Mouse (Mus musculus) adrenal gland, adult 18-20 months (tissue): ENCODE data around the gene Eva1c. TPM values are rescaled to one million over a fixed set of nuclear protein-coding genes. Genes with fewer than 3 reads are reported as not detected.
A peak's percentile ranks its signal among the peaks of the same experiment; 100 is the strongest.

Experiments used
- DNase-seq, 2 experiments: peaks; one replicate each; pipeline ENCODE4 v3.0.0; 2021 to 2022; ENCODE audit warnings: low spot score in 2 of 2
- total RNA-seq, 2 experiments: library from RNA; stranded (reverse); gene quantifications; 1 replicate in 1 of 2; 2 replicates in 1 of 2; pipeline ENCODE4 v1.2.3; 2021

Eva1c gene
- total RNA-seq, 2 experiments from 2014 or later = 5.2 to 8.2 TPM

DNA sequence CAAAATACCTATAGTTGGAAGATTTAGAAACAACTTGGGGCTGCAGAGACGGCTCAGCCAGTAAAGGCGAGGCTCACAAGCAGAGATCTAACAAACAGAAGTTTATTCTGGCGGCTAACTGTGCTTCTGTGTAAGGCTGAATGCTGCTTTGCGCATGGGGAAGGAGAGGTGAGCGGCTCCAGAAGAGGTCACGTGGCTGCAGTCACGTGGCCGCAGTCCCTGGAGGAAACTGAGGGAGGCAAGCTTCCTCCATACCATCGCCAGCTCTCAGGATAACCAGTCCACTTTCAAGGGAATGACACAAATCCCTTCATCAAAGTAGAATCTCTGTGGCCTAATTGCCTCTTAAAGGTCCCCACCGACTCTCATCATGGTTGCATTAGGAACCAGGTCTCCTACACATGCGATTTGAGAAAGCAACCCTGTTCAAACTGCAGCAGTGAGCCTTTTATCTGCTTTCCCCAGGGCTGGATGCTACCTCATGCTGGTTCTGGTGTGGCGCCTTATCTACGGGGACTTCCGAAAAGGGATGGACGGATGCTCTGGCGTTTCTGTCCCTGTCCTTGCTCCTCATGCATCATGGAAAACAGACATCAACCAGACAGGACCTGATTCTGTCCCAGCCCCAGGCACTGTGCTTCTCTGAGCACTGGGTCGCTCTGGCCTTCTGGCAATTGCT lies 84.5 kb downstream of the Eva1c start:
- DNase-seq = no peak

DNA sequence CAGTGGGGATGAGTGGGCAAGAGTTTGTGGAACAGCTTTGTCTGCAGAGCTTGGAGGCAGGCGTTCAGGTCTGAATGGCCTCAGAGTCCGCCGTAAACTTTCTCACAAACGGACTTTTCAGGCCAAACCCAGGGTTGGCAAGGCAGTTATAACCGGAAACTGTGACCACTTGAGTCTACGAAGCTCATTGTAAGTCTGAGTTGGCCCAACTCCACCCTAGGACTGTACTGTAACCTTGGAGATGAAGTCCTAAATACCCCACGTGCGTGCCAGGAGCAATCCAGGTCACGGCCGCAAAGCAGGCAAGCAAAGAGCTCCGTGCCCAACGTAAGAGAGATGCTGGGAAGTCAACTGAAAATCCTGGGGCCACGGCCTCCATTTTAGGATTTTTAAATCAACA lies 85.2 kb downstream of the Eva1c start:
- DNase-seq = no peak

DNA sequence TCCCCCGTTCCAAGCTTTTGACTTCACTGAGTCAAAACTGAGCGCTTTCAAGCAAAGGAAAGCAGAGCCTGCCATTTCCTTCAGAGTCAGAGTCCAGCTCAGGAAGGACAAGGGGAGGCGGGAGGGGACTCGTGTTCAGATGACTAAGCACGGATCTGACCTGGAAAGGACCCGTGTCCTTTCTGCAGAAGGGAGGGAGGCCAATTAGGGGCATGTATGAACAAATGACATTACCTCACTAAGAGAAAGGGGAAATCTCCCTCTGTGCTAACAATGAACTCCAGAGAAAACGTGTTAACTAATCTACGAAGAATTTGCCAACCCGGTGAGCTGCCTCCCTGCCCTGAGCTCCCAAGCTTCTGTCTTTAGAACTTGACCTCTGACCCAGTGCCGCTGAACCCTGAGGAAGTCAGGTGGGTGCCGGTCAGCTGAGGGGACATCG lies 89.5 kb downstream of the Eva1c start:
- DNase-seq = peak in 1 of 2 experiments; percentile 56

DNA sequence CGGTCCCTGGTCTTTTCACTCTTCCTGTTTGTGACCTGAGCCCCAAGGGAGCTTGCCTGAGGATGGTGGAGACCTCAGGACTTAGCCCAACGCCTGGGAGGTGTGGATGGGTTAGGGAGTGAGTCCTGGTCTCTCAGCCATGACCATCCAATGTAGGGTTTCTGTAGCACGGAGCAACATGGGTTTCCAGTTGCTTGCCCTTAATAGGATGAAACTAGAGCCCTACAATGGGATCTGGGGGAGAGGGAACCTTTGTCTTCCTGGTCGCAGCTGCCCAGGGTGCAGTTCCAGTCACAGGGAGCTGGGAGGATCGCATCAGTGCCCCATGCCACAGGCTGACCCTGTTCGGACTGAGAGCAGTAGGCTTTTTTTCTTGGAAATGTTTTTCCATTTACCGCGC lies 90.6 kb downstream of the Eva1c start:
- no peak for DNase-seq

DNA sequence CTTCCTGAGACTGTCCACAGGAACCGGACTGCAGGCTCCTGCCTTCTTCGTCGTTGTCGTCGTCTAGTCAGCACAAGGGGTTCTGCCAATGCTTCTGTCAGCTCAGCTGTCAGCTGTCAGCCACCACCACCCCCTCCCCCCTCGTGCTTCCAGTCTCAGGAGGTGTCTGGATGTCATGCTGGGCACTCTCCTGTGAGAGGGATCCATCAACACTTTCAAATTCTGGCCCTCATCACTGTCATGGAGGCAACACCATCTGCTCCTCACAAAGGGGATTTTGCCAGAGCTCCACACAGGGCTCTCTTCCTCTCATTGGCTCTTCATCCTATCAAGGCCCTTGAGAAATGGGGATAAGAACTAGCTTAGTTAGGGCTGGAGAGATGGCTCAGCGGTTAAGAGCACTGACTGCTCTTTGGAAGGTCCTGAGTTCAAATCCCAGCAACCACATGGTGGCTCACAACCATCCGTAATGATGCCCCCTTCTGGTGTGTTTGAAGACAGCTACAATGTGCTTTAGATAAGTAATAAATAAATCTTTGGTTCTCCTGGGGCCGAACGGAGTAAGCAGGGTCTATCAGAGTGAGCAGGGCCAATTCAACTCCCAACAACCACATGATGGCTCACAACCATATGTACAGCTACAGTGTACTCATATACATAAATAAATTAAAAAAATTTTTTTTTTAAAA lies 95.1 kb downstream of the Eva1c start:
- no peak for DNase-seq

DNA sequence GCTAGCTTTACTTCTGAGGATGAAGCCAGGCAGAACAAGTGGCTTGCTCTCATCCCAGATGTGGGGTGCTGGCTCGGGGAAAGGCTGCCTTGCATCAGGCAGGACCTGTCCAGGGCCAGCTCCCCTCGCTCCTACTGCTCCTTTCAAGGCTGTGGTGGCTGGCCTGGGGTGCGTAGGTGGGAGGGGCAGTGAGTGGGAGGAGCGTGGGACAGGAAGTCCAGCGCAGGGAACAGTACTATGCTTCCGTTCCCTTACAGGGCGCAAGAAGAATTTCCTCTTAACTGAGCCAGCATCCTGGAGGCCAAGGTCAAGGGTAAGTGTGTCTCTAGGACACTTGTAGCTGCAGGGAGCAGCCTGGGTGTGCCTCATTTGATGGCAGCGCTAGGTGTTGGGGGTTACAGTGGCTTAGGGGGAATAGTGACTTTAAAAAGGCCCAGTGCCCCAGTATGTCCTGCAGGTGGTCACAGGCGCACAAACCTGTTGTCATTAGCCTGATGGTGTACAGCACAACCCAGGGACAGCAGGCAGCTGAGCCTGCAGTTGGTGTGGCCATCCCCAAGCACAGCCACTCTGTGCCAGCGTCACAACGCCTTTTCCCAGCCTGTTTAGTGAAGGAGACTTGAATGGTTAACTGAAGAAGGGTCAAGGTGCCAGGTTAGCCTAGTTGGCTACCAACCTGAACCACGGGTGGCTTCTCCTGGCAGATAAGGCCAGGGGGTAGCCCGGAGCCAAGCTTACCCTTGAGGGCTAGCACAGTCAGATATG lies 98.3 kb downstream of the Eva1c start:
- DNase-seq = peak; percentile 57 to 65

DNA sequence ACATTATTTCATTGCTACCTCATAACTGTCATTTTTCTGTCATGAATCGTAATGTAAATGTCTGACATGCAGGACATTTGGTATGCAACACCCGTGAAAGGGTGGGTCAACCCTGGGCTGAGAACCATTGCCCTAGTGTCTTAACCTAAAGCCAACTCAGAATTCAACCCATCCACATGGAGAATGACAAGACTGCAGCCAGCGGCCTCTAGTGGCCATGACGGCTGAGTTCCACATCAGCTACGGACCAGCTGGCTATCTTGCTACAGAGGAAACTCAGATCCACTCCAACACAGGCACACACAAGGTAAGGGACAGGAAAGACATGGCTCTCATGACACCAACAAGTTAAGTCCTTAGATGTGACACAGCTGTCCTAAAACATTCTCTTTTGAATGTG lies 98.9 kb downstream of the Eva1c start:
- peak; percentile 72 to 73 for DNase-seq

DNA sequence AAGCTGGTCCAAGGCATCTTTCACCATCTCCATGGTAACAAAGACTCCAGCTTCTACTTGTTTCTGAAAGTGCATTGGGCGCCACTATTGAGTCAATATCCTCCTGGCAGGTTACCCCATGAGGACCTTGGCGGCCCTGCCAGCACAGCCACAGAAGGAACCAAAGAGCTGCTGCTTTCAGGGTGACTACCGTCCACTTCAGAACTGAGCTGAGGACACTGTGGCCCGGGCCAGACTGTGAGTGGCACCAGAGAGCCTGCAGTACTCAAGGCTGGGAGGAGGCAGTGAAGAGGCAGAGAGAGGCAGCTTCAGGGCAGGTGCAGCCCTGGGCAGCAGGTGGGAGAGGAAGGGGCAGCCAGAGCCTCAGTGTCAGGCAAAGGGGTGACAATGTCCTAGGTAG lies 100.9 kb downstream of the Eva1c start:
- DNase-seq = no peak

DNA sequence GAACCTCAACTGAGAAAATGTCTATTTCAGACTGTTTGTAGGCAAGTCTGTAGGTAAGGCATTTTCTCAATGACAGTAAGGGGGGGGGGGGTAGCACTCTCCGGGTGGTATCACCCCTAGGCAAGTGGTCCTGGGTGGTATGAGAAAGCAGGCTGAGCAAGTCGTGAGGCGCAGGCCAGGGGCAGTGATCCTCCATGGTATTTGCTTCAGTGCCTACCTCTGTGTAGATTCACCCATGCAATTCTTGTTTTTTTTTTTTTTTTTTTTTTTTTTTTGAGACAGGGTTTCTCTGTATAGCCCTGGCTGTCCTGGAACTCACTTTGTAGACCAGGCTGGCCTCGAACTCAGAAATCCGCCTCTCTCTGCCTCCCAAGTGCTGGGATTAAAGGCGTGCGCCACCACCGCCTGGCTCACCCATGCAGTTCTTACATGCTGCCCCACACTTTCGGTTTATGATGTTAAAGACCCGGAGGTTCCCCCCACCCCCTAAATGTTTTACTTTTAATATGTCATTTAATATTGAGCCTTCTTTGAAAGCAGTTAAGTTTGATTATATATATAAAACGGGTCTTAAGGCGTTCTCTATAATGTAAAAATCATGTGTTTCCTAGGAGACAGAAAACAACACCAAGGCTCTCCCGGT lies 107.1 kb downstream of the Eva1c start:
- DNase-seq = no peak

DNA sequence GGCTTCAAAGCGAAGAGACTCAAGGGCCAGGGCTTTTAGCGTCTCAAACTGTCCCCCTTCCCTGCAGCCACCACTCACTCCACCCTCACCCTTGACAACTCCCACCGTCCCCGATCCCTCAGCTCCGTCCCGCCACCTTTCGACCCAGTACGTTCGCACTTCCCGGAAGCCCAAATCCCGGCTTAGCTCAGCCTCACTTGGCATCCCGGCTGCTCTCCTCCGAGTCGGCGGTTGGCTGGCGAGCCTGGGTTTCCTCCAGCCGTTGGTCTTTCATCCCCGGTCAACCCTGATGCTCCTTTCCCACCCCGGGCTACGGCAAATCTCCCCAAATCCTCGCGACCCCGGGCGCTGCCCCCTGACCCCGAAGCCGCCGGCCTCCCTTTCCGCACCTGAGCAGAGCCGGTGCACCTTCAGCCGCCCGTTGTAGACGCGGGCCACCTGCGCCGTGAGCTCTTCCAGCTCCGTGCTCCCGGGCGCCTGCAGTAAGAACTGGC lies 107.7 kb downstream of the Eva1c start:
- DNase-seq = peak; percentile 58 to 62

DNA sequence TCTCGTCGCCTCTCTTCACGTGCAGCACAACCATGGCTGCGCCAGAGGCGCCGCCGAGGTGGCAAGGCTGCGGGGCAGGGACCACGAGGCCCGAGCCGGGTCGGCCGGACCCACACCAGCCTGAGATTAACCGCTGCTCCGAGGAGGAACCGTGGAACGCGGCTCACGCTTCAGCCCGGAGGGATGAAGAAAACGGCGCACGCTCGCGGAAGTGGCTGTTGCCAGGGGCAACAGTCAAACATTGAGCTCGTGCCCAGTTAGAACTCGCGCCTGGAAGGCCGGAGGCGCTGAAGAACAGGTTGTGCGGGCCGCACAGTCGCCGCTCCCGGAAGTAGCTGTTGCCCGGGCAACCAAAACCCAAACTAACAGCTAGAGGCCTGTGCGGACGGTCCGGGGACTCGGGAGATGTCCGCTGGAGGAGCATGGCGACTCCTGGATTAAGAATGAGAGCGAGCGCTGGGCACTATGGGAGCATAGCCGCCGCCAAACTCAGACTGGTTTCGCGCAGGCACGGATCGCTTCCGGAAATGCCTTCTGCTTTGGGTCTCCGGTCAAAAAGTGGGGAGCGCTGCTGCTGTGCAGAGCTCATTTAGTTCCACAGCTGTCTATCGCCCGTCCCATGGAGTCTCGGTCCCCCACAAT lies 108.3 kb downstream of the Eva1c start, which contains the start of gene Cfap298:
Cfap298 (minus strand) TSS at position 428 of the 642 bp plus-strand sequence.
- DNase-seq = peak; percentile 90 to 93

DNA sequence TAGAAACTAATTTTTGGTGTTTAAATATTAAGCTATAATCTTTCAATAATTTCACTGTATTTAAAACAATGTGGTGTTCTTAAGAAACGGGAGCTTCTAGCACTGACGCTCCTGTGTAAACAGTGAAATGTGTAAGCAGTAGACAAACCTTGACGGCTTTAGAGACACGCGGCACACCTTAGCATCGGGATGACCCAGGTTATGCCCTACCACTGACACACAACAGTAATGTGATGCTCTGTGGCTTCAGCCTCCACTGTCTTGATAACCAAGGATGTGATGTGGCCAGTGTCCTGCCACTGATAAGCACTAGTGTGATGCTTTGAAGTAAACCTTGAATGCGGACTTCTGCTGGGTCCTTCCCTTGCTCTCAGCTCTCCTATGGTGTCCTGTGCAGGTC lies 114.7 kb downstream of the Eva1c start:
- DNase-seq = no peak

DNA sequence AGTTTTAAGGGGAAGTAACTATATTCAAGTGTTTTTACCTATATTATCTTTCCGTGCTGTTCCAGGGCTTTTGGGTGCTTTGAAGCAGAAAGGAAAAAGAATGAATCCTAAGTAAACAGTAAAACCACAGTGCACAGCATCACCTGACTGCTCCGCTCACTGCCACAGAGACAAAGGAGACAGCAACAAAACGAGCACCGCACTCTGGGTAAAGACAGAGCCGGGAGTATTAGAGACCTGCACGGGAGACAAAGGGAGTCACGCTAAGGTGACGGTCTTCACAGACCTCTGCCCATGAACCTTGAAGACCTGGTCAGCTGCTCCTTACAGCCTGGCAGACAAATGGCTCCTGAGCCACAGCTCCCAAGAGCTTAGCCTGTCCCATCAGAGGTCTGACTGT lies 120.5 kb downstream of the Eva1c start:
- DNase-seq = no peak

DNA sequence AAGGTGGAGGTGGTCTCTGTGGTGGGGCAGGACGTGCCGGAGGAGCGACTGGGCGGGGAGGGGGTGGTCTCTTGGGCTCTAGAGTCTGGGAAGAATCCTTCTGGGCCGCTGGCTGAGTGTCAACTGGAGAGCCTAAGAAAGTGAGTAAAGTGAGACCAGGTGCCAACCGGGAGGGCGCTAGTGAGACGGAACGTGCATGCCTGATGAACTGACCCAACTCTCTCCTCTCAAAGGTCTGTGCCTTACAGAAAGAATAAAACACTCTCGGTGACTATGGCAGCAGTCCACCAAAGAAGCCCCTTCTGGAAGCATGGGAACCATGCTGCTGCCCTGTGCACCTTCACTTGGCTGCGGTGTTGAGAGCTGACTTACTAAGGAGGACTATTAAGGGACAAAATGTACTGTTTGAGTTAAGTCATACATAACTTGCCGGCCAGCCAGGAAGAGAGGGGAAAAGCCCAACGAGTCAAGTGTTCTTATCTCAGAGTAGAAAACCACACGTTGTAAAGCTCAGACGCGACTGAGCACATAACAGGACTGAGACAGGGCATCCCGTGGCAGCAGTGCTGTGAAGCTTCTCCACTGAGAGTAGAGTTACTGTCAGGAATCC lies 123.9 kb downstream of the Eva1c start:
- DNase-seq = no peak

DNA sequence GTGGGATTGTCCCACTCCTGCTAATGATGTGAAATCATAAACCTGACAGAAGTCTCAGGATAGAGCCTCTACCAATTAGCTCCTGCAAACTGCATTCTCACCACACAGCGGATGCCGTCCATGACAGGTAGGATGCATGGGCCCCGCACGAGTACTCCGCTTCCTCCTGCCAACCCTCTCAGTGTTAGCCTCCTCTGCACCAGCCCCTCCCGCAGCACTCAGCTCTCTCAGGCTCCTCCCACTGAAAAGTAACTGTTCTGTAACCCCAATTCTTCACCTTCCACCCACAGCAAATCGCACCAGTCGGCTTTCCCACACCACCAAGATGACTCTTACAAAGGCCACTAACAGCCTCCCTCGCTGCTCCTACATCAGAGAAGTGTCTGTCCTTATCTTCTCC lies 126.6 kb downstream of the Eva1c start:
- DNase-seq = no peak

DNA sequence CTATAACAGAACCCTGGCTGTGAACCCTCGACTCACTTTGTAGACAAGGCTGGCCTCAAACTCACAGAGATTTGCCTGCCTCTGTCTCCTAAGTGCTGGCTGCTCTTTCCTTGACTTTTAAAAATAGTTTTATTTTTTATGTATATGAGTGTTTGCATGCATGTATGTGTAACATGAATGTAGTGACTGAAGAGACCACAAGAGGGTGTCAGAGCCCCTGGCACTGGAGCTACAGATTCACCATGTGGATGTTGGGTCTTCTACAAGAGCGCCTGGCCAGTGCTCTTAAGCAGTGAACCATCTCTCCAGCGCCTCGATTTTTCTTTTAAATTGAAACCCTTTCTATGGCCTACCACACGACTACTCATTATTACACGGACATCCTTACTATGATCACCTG lies 127.3 kb downstream of the Eva1c start:
- DNase-seq = no peak
